14 mouse cellular contexts compared by ENCODE assay signal in the genomic region with DNA sequence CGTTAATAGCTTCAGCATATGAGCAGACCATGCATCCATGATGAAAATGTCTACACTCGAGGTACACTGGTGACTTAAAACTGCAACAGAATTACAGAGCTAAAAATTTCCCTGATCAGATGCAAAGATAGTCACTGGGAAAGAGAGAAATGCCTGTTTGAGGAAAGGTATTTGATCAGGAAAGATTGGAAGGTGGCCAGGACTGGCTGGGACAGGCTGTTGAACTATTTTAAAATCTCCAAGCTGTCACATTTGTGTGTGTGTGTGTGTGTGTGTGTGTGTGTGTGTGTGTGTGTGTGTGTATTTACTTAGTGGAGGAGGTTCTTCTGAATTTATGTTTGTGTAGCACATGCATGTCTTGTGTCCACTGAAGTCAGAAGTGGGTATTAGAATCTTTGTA.
"Had no signal": no experiment of that assay in that cellular context is flagged by ENCODE, and none has a peak within 500 bp of the region (broad histone marks: within the 10 kb centered on the region; RNA-seq: fewer than 3 reads in every experiment).

No protein-coding gene starts in this region.

- DNase-seq: kidney, adult 11 months; kidney, adult 8-10 months; kidney, postnatal 10 days; kidney, postnatal 36 days; liver; lung, adult 18-20 months; lung, postnatal 10 days; lung, postnatal 36 days; midbrain, embryonic 14.5 days; thymus, adult 2 months; thymus, postnatal 14 days; thymus, postnatal 4 days had no signal

- ATAC-seq: intestine, embryonic 15.5 days; liver, embryonic 12.5 days had no signal
